ENCODE assay signal across 23 mouse cellular contexts in genomic region chr8:89872768-89873167, GRCm38 (mm10).
DNase-seq lines count a peak whose midpoint lies in the region; ATAC-seq and TF ChIP-seq lines count a peak whose summit lies in the region.
"Had no signal": no experiment of that assay in that cellular context is flagged by ENCODE, and none has a peak within 500 bp of the region (broad histone marks: within the 10 kb centered on the region; RNA-seq: fewer than 3 reads in every experiment).

No protein-coding gene starts in this region.

- no peak for TF ChIP-seq POLR2A in thymus, adult 2 months (IDR thresholded peaks at IDR 0.05; ENCODE audit: control insufficient read depth, extremely low read depth, insufficient read depth, low read length, poor library complexity)

- H3K27ac ChIP-seq in forebrain, embryonic 13.5 days, result no peak overlapping the region; the same call in 1 of the 2 replicates
- no peak overlapping the region for H3K27ac ChIP-seq in forebrain, embryonic 11.5 days (ENCODE audit: low read depth, low read length)
- peak overlapping the region; percentile 61 for H3K27ac ChIP-seq in layer of hippocampus, adult 2 months
- H3K27ac ChIP-seq in thymus, adult 2 months (ENCODE audit: control insufficient read depth, insufficient read depth, low read length), result no peak overlapping the region
- H3K27ac ChIP-seq: embryonic facial prominence, embryonic 12.5 days; limb, embryonic 12.5 days; liver, embryonic 13.5 days; lung, embryonic 15.5 days; macrophage; midbrain, embryonic 15.5 days had no signal

- H3K9ac ChIP-seq in forebrain, embryonic 13.5 days, result no peak overlapping the region
- no peak overlapping the region for H3K9ac ChIP-seq in forebrain, embryonic 11.5 days (ENCODE audit: low read length)
- H3K9ac ChIP-seq: embryonic facial prominence, embryonic 12.5 days; limb, embryonic 12.5 days; liver, embryonic 13.5 days; lung, embryonic 15.5 days; midbrain, embryonic 15.5 days had no signal

- H3K4me2 ChIP-seq in forebrain, embryonic 13.5 days, result no peak overlapping the region
- H3K4me2 ChIP-seq in forebrain, embryonic 11.5 days (ENCODE audit: low read depth, low read length, severe bottlenecking), result no peak overlapping the region
- H3K4me2 ChIP-seq: embryonic facial prominence, embryonic 12.5 days; heart, embryonic 11.5 days; limb, embryonic 12.5 days; liver, embryonic 13.5 days; lung, embryonic 15.5 days; midbrain, embryonic 15.5 days had no signal

- WGBS in forebrain, embryonic 13.5 days, result 41% methylated on average over 5 of the region's 5 CpGs
- 67% methylated on average over 5 of the region's 5 CpGs for WGBS in forebrain, embryonic 11.5 days
- WGBS in thymus, adult 2 months, result 80% methylated on average over 5 of the region's 5 CpGs

- TF ChIP-seq CTCF in layer of hippocampus, adult 2 months (conservative IDR thresholded peaks at IDR 0.05), result no peak
- no peak for TF ChIP-seq CTCF in thymus, adult 2 months (IDR thresholded peaks at IDR 0.05; ENCODE audit: borderline replicate concordance, control insufficient read depth, extremely low read depth, insufficient read depth, low read length, poor library complexity)

- peaks cover 10% of the 10 kb centered on the region for H3K4me1 ChIP-seq in forebrain, embryonic 13.5 days
- H3K4me1 ChIP-seq in forebrain, embryonic 11.5 days (replicated peaks; ENCODE audit: control insufficient read depth, insufficient read depth, low read length), result no peaks in the 10 kb centered on the region
- H3K4me1 ChIP-seq in thymus, adult 2 months (replicated peaks; ENCODE audit: control insufficient read depth, insufficient read depth, low read length), result no peaks in the 10 kb centered on the region
- H3K4me1 ChIP-seq: embryonic facial prominence, embryonic 12.5 days; limb, embryonic 12.5 days; liver, embryonic 13.5 days; lung, embryonic 15.5 days had no signal

- no peak overlapping the region for H3K4me3 ChIP-seq in forebrain, embryonic 13.5 days
- H3K4me3 ChIP-seq in forebrain, embryonic 11.5 days (ENCODE audit: low read depth, low read length), result no peak overlapping the region
- no peak overlapping the region for H3K4me3 ChIP-seq in layer of hippocampus, adult 2 months
- no peak overlapping the region for H3K4me3 ChIP-seq in thymus, adult 2 months (ENCODE audit: control insufficient read depth, insufficient read depth, low read length)
- H3K4me3 ChIP-seq: embryonic facial prominence, embryonic 12.5 days; limb, embryonic 12.5 days; liver, embryonic 13.5 days; lung, embryonic 15.5 days; midbrain, embryonic 15.5 days had no signal

- no peaks in the 10 kb centered on the region for H3K9me3 ChIP-seq in forebrain, embryonic 13.5 days (replicated peaks)
- no peaks in the 10 kb centered on the region for H3K9me3 ChIP-seq in forebrain, embryonic 11.5 days (ENCODE audit: control insufficient read depth, low read length)
- H3K9me3 ChIP-seq: embryonic facial prominence, embryonic 12.5 days; limb, embryonic 12.5 days; liver, embryonic 13.5 days; lung, embryonic 15.5 days; midbrain, embryonic 15.5 days had no signal

- no peaks in the 10 kb centered on the region for H3K36me3 ChIP-seq in forebrain, embryonic 13.5 days (ENCODE audit: poor library complexity, severe bottlenecking)
- H3K36me3 ChIP-seq in forebrain, embryonic 11.5 days (ENCODE audit: control insufficient read depth, insufficient read depth, low read length), result no peaks in the 10 kb centered on the region
- no peaks in the 10 kb centered on the region for H3K36me3 ChIP-seq in thymus, adult 2 months (ENCODE audit: control insufficient read depth, insufficient read depth, low read length)
- H3K36me3 ChIP-seq: embryonic facial prominence, embryonic 12.5 days; limb, embryonic 12.5 days; liver, embryonic 13.5 days; lung, embryonic 15.5 days; midbrain, embryonic 15.5 days had no signal

- ATAC-seq in forebrain, embryonic 13.5 days, result 0 out of 2 replicates have a peak, but pooled peaks have one; percentile 19
- ATAC-seq in forebrain, embryonic 11.5 days (replicated peaks; ENCODE audit: low FRiP score), result no peak
- ATAC-seq: midbrain, embryonic 15.5 days had no signal

- no peaks in the 10 kb centered on the region for H3K27me3 ChIP-seq in forebrain, embryonic 13.5 days
- no peaks in the 10 kb centered on the region for H3K27me3 ChIP-seq in forebrain, embryonic 11.5 days (ENCODE audit: control insufficient read depth, insufficient read depth, low read length)
- H3K27me3 ChIP-seq in thymus, adult 2 months (ENCODE audit: control insufficient read depth, insufficient read depth, low read length), result no peaks in the 10 kb centered on the region
- H3K27me3 ChIP-seq: CH12.LX; embryonic facial prominence, embryonic 12.5 days; limb, embryonic 12.5 days; liver, embryonic 13.5 days; lung, embryonic 15.5 days; midbrain, embryonic 15.5 days had no signal

- no peak for DNase-seq in forebrain, embryonic 11.5 days (ENCODE audit: low spot score)
- DNase-seq in layer of hippocampus, adult 2 months (ENCODE audit: low spot score in 2 of 2), result peak; percentile 18 to 56
- DNase-seq in layer of hippocampus, postnatal 10 days (ENCODE audit: low spot score in 2 of 2), result no peak
- peak; percentile 43 to 45 for DNase-seq in right cerebral cortex, adult 2 months (ENCODE audit: low spot score in 2 of 2)
- DNase-seq in right cerebral cortex, postnatal 4 days, result no peak
- DNase-seq in retina, postnatal 1 day, result peak; percentile 16
- DNase-seq in thymus, adult 2 months, result no peak
- DNase-seq: adrenal gland, adult 2 months; cerebellum, adult 11 months; cerebellum, postnatal 25 days; heart, postnatal 14 days; kidney, adult 2 months; kidney, postnatal 36 days; liver, embryonic 13.5 days; spleen, adult 18-20 months had no signal

Comparison
In these comparisons a context has a peak if more than half of its experiments do, and no peak if none do; other contexts are left out.
1. DNase-seq: peak in layer of hippocampus, adult 2 months (2 of 2), right cerebral cortex, adult 2 months (2 of 2) and retina, postnatal 1 day (single experiment); none in forebrain, embryonic 11.5 days (single experiment), layer of hippocampus, postnatal 10 days (0 of 2), right cerebral cortex, postnatal 4 days (single experiment) and thymus, adult 2 months (single experiment).